Mouse (Mus musculus) CD4-positive helper T cell, adult 2 months (primary cell): ENCODE data around the gene Rpap1.

Experiments used
- DNase-seq: peaks from one replicate; pipeline ENCODE4 v3.0.0-alpha.2; 2012; ENCODE audit warnings: low read depth, missing footprints, low spot score

Rpap1 gene

GRCm38 (mm10) chr2:119799181-119799960 lies 12.0 kb upstream of the Rpap1 start:
- peak; percentile 59 for DNase-seq

GRCm38 (mm10) chr2:119798246-119798927 lies 11.1 kb upstream of the Rpap1 start:
- DNase-seq: peak; percentile 54

GRCm38 (mm10) chr2:119797279-119797783 lies 10.0 kb upstream of the Rpap1 start, which contains the start of gene Tyro3:
Gene Tyro3, plus strand, starts transcription at chr2:119797733.
- no peak for DNase-seq

- DNase-seq: no peak
These were observed 2.7 kb upstream of the Rpap1 start for GRCm38 (mm10) chr2:119789996-119790395.

GRCm38 (mm10) chr2:119767246-119767645 lies 20.1 kb downstream of the Rpap1 start:
- no peak for DNase-seq

- no peak for DNase-seq
These were observed 23.4 kb downstream of the Rpap1 start for GRCm38 (mm10) chr2:119763924-119764323.

- DNase-seq: no peak
These were observed 25.1 kb downstream of the Rpap1 start for GRCm38 (mm10) chr2:119762276-119762675.

- DNase-seq: no peak
These were observed 27.1 kb downstream of the Rpap1 start, which contains the start of gene Ltk for GRCm38 (mm10) chr2:119760251-119760650. Gene Ltk, minus strand, starts transcription at chr2:119760431.

- DNase-seq: no peak
These were observed 28.2 kb downstream of the Rpap1 start for GRCm38 (mm10) chr2:119758844-119759835.

GRCm38 (mm10) chr2:119758101-119758843 lies 29.1 kb downstream of the Rpap1 start:
- DNase-seq: peak; percentile 32

- no peak for DNase-seq
These were observed 29.7 kb downstream of the Rpap1 start for GRCm38 (mm10) chr2:119757601-119758100.

- no peak for DNase-seq
These were observed 38.1 kb downstream of the Rpap1 start for GRCm38 (mm10) chr2:119749260-119749659.

GRCm38 (mm10) chr2:119747554-119747953 lies 39.8 kb downstream of the Rpap1 start:
- DNase-seq: no peak

- DNase-seq: no peak
These were observed 42.1 kb downstream of the Rpap1 start for GRCm38 (mm10) chr2:119745281-119745680.

GRCm38 (mm10) chr2:119744163-119745111 lies 42.9 kb downstream of the Rpap1 start:
- DNase-seq: peak; percentile 50

GRCm38 (mm10) chr2:119743808-119744162 lies 43.6 kb downstream of the Rpap1 start:
- no peak for DNase-seq

- DNase-seq: peak; percentile 41
These were observed 44.0 kb downstream of the Rpap1 start for GRCm38 (mm10) chr2:119743176-119743807.

- DNase-seq: peak; percentile 73
These were observed 44.7 kb downstream of the Rpap1 start for GRCm38 (mm10) chr2:119742461-119743175.
